Mouse (Mus musculus) E14TG2a.4 (cell line): ENCODE results near the gene Crebl2.

Source experiments
- H3K27me3 ChIP-seq: 2 replicates; pipeline ENCODE4 v1.6.1; 2014; ENCODE audit warnings: low read length, control low read depth; ENCODE audit not compliant: insufficient read depth
- H3K36me3 ChIP-seq: 2 replicates; pipeline ENCODE4 v1.6.1; 2014; ENCODE audit warnings: low read length, control low read depth; ENCODE audit not compliant: insufficient read depth
- H3K4me1 ChIP-seq: replicated peaks from 2 replicates; pipeline ENCODE4 v1.6.1; 2014; ENCODE audit warnings: low read depth, low read length, control low read depth
- H3K4me3 ChIP-seq: replicated peaks from 2 replicates; pipeline ENCODE4 v1.5.1; 2014; ENCODE audit warnings: mild to moderate bottlenecking, low read length
- H3K9me3 ChIP-seq: 2 replicates; pipeline ENCODE4 v1.6.1; 2014; ENCODE audit warnings: low read length, control low read depth
- CTCF ChIP-seq: conservative IDR thresholded peaks from 2 replicates; pipeline ENCODE4 v1.5.1; 2014; ENCODE audit warnings: low read length
- NANOG ChIP-seq: IDR thresholded peaks from 2 replicates; pipeline ENCODE4 v1.6.1; 2014; ENCODE audit warnings: borderline replicate concordance, low read length, mixed read lengths
- POU5F1 ChIP-seq: IDR thresholded peaks from 2 replicates; pipeline ENCODE4 v1.6.1; 2014; ENCODE audit warnings: low read length, borderline replicate concordance

The Crebl2 gene

GRCm38 (mm10) chr6:134855926-134856325 lies 26.0 kb downstream of the Crebl2 start:
- Histone ChIP-seq H3K4me3 (no peak overlapping the region), H3K4me1 (peaks cover 68% of the 10 kb centered on the region), H3K9me3 (no peaks in the 10 kb centered on the region), H3K27me3 (no peaks in the 10 kb centered on the region), H3K36me3 (peaks cover 24% of the 10 kb centered on the region)
- no peak for TF ChIP-seq POU5F1
- TF ChIP-seq CTCF = no peak
- no peak for TF ChIP-seq NANOG

DNA sequence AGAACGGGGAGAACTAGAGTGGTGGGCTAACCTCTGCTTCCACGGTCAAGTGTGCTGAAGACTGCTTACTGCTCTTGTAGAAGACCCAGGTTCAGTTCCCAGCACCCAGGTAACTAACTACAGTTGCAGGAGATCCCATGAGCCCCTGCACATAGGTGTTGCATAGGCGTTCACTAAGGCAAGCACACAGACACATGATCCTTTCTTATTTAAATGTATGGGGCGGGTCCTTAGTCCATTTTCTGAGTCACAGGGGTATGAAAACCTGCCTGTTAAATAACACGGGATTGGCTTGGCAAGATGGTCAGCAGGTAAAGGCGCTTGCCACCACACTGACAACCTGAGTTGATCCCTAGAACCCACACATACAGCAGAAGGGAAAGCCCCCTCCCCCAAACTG lies 29.1 kb downstream of the Crebl2 start:
- no peak overlapping the region for H3K4me3 ChIP-seq
- H3K36me3 ChIP-seq = peaks cover 8% of the 10 kb centered on the region
- H3K9me3 ChIP-seq = no peaks in the 10 kb centered on the region
- TF ChIP-seq NANOG (no peak), POU5F1 (peak; percentile 49)
- H3K27me3 ChIP-seq = no peaks in the 10 kb centered on the region
- H3K4me1 ChIP-seq = peaks cover 76% of the 10 kb centered on the region

- Histone ChIP-seq H3K27me3 (no peaks in the 10 kb centered on the region), H3K9me3 (no peaks in the 10 kb centered on the region), H3K36me3 (peaks cover 8% of the 10 kb centered on the region), H3K4me3 (no peak overlapping the region), H3K4me1 (peaks cover 70% of the 10 kb centered on the region)
- TF ChIP-seq POU5F1 = no peak
- no peak for TF ChIP-seq CTCF
- TF ChIP-seq NANOG = no peak
Measured at GRCm38 (mm10) chr6:134860275-134860674, 30.3 kb downstream of the Crebl2 start.

DNA sequence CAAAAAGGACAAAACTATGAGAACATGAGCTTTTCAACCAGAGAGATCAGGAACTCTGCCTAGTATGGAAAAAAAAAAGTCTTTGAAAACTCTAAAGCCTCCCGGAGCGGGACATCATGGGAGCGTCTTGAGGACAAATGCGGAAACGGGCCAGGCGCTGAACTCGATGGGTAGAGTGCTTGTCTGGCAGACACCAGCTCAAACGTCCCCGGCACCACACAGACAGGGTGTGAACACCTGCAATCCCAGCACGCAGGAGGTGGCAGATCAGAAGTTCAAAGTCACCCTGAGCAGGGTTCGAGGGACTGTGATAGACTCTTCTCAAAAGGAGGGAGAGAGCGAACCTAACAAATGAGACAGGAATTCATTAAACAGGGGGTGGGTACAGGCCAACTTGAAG lies 31.4 kb downstream of the Crebl2 start:
- H3K4me1 ChIP-seq = peaks cover 65% of the 10 kb centered on the region
- H3K36me3 ChIP-seq = peaks cover 7% of the 10 kb centered on the region
- no peaks in the 10 kb centered on the region for H3K9me3 ChIP-seq
- no peak overlapping the region for H3K4me3 ChIP-seq
- no peaks in the 10 kb centered on the region for H3K27me3 ChIP-seq
- no peak for TF ChIP-seq NANOG
- no peak for TF ChIP-seq CTCF
- TF ChIP-seq POU5F1 = no peak

- TF ChIP-seq CTCF (no peak), NANOG (no peak), POU5F1 (no peak)
- H3K4me3 ChIP-seq = peak overlapping the region; percentile 43
- H3K27me3 ChIP-seq = no peaks in the 10 kb centered on the region
- H3K9me3 ChIP-seq = no peaks in the 10 kb centered on the region
- H3K36me3 ChIP-seq = peaks cover 3% of the 10 kb centered on the region; the same call in 1 of the 2 replicates
- peaks cover 53% of the 10 kb centered on the region for H3K4me1 ChIP-seq
Measured at GRCm38 (mm10) chr6:134862671-134863104, 32.7 kb downstream of the Crebl2 start.

- no peaks in the 10 kb centered on the region for H3K9me3 ChIP-seq
- H3K27me3 ChIP-seq = no peaks in the 10 kb centered on the region
- H3K36me3 ChIP-seq = peaks cover 7% of the 10 kb centered on the region; the same call in 1 of the 2 replicates
- no peak for TF ChIP-seq POU5F1
- TF ChIP-seq CTCF = peak; percentile 100
- TF ChIP-seq NANOG = no peak
- peak overlapping the region; percentile 43 for H3K4me3 ChIP-seq
- H3K4me1 ChIP-seq = peaks cover 48% of the 10 kb centered on the region
Measured at GRCm38 (mm10) chr6:134863146-134863545, 33.2 kb downstream of the Crebl2 start.

DNA sequence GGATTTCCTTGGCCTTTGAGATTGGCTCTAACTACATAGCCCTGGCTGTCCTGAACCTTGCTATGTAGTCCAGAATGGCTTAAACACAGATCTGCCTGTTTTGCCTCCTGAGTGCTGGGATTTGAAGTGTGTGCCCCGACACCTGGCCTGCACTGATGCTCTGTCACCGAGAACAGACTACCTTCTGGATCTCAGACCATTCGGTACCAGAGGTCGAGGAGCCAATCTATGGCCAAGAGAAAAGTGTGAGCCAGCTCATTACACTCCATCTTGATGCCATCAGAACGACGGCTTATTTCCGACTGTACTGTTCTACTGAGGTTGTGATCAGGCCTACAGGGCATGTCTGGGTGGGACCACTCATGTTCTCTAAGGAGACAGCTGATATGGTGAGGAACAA lies 36.2 kb downstream of the Crebl2 start:
- Histone ChIP-seq H3K27me3 (no peaks in the 10 kb centered on the region), H3K4me3 (no peak overlapping the region), H3K36me3 (peaks cover 33% of the 10 kb centered on the region), H3K9me3 (no peaks in the 10 kb centered on the region), H3K4me1 (peaks cover 34% of the 10 kb centered on the region)
- TF ChIP-seq POU5F1 = no peak
- no peak for TF ChIP-seq CTCF
- TF ChIP-seq NANOG = no peak

GRCm38 (mm10) chr6:134867325-134867724 lies 37.4 kb downstream of the Crebl2 start:
- no peaks in the 10 kb centered on the region for H3K27me3 ChIP-seq
- H3K36me3 ChIP-seq = peaks cover 37% of the 10 kb centered on the region
- peaks cover 22% of the 10 kb centered on the region for H3K4me1 ChIP-seq
- H3K4me3 ChIP-seq = no peak overlapping the region
- H3K9me3 ChIP-seq = no peaks in the 10 kb centered on the region
- TF ChIP-seq POU5F1 (no peak), NANOG (no peak), CTCF (peak; percentile 74)

GRCm38 (mm10) chr6:134870209-134870742 lies 40.3 kb downstream of the Crebl2 start:
- Histone ChIP-seq H3K4me1 (peaks cover 18% of the 10 kb centered on the region), H3K36me3 (peaks cover 42% of the 10 kb centered on the region), H3K9me3 (no peaks in the 10 kb centered on the region), H3K4me3 (peak overlapping the region; percentile 67), H3K27me3 (no peaks in the 10 kb centered on the region)
- no peak for TF ChIP-seq NANOG
- TF ChIP-seq POU5F1 = no peak
- TF ChIP-seq CTCF = no peak
